Mouse (Mus musculus) forebrain, postnatal 0 days (tissue): Measurements from ENCODE around the gene Tbkbp1. TPM values are rescaled to one million over a fixed set of nuclear protein-coding genes. Genes with fewer than 3 reads are reported as not detected.

ENCODE experiments used
- ATAC-seq: fragments of 200-750 bp; cut with Nextera tagmentation; 2 replicates; pipeline ENCODE4 v1.8.0; 2017; ENCODE audit warnings: mild to moderate bottlenecking, moderate library complexity
- DNase-seq: peaks from one replicate; pipeline ENCODE4 v3.0.0-alpha.2; 2015
- H3K27ac ChIP-seq: fragments of 300-500 bp; sonication (generic); 2 replicates; pipeline ENCODE4 v1.5.1; 2014; ENCODE audit warnings: low read depth, mild to moderate bottlenecking, antibody characterized with exemption, low read length, moderate library complexity, mixed read lengths
- H3K27me3 ChIP-seq: fragments of 300-500 bp; sonication (generic); 2 replicates; pipeline ENCODE4 v1.6.1; 2014; ENCODE audit warnings: mild to moderate bottlenecking, low read length, mixed read lengths; ENCODE audit not compliant: insufficient read depth
- H3K36me3 ChIP-seq: fragments of 300-500 bp; sonication (generic); 2 replicates; pipeline ENCODE4 v1.6.1; 2014; ENCODE audit warnings: mild to moderate bottlenecking, moderate library complexity; ENCODE audit not compliant: insufficient read depth
- H3K4me1 ChIP-seq: fragments of 300-500 bp; sonication (generic); 2 replicates; pipeline ENCODE4 v1.6.1; 2014; ENCODE audit warnings: antibody characterized with exemption; ENCODE audit not compliant: insufficient read depth
- H3K4me2 ChIP-seq: fragments of 300-500 bp; sonication (generic); 2 replicates; pipeline ENCODE4 v1.6.1; 2014; ENCODE audit warnings: low read depth, mild to moderate bottlenecking, moderate library complexity
- H3K4me3 ChIP-seq: fragments of 300-500 bp; sonication (generic); 2 replicates; pipeline ENCODE4 v1.5.1; 2014; ENCODE audit warnings: low read depth, low read length, mixed read lengths
- H3K9ac ChIP-seq: fragments of 300-500 bp; sonication (generic); 2 replicates; pipeline ENCODE4 v1.6.1; 2014; ENCODE audit warnings: mild to moderate bottlenecking
- H3K9me3 ChIP-seq: fragments of 300-500 bp; sonication (generic); 2 replicates; pipeline ENCODE4 v1.6.1; 2016; ENCODE audit warnings: low read length
- CTCF ChIP-seq: sonication (generic); IDR thresholded peaks from 2 replicates; pipeline ENCODE4 v1.5.1; 2016; ENCODE audit warnings: antibody characterized with exemption, control low read depth, low read depth
- WGBS: fragments of 180-500 bp; shearing (Covaris S2); extraction: QIAGEN DNeasy Blood & Tissue Kit; methylation state at CpG from one replicate; pipeline ENCODE4 v1.1.7; 2014; 5-methylcytosine and 5-hydroxymethylcytosine counted together
- polyA plus RNA-seq: library from polyadenylated mRNA; unstranded; fragments of >200 nt; fragmentation: Nextera tagmentation; extraction: Ambion mirVana; gene quantifications from 2 replicates; pipeline ENCODE4 v1.2.1, GENCODE M21; 2015
- total RNA-seq: library from RNA; depleted of rRNA; stranded (reverse); fragments of >200 nt; gene quantifications from 2 replicates; pipeline ENCODE4 v1.2.3, GENCODE M21; 2014

The Tbkbp1 gene
- total and polyA plus RNA-seq, 2 experiments from 2014 or later: 9.9 to 36.4 TPM

DNA sequence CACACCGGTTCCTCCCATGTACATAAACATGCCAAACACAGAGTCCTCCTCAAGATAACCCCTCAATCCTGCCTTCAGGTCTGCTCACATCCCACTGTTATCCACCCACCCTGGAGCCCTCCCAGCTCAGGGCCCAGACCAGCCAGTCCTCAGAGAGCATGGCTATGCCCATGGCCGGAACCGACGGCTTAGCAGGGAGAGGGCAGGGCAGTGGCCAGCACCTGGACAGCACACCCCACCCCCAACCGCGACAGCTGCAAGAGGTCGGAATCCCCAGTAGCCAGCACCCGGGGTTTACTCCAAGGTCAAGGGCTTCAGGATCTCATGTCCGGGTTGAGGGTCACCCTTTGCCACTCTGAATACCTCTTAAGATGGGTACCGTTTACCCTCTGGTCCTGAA, 31.1 kb downstream of the Tbkbp1 start:
- Histone ChIP-seq H3K4me1 (no peaks in the 10 kb centered on the region), H3K4me2 (no peak overlapping the region), H3K27ac (no peak overlapping the region), H3K27me3 (peaks cover 11% of the 10 kb centered on the region), H3K9ac (no peak overlapping the region), H3K9me3 (no peaks in the 10 kb centered on the region), H3K4me3 (no peak overlapping the region), H3K36me3 (no peaks in the 10 kb centered on the region)
- no peak for TF ChIP-seq CTCF
- DNase-seq (no peak), ATAC-seq (no peak)
- 56% methylated on average over 10 of the region's 10 CpGs for WGBS

- Histone ChIP-seq H3K4me2 (no peak overlapping the region), H3K27ac (no peak overlapping the region), H3K9me3 (no peaks in the 10 kb centered on the region), H3K9ac (no peak overlapping the region), H3K4me1 (peaks cover 5% of the 10 kb centered on the region; the same call in 1 of the 2 replicates), H3K27me3 (peaks cover 35% of the 10 kb centered on the region), H3K36me3 (no peaks in the 10 kb centered on the region), H3K4me3 (no peak overlapping the region)
- no peak for ATAC-seq
- 7% methylated on average over 11 of the region's 11 CpGs for WGBS
- no peak for TF ChIP-seq CTCF
- DNase-seq: no peak
Measured at GRCm38 (mm10) chr11:97115797-97116196, 35.5 kb downstream of the Tbkbp1 start.

DNA sequence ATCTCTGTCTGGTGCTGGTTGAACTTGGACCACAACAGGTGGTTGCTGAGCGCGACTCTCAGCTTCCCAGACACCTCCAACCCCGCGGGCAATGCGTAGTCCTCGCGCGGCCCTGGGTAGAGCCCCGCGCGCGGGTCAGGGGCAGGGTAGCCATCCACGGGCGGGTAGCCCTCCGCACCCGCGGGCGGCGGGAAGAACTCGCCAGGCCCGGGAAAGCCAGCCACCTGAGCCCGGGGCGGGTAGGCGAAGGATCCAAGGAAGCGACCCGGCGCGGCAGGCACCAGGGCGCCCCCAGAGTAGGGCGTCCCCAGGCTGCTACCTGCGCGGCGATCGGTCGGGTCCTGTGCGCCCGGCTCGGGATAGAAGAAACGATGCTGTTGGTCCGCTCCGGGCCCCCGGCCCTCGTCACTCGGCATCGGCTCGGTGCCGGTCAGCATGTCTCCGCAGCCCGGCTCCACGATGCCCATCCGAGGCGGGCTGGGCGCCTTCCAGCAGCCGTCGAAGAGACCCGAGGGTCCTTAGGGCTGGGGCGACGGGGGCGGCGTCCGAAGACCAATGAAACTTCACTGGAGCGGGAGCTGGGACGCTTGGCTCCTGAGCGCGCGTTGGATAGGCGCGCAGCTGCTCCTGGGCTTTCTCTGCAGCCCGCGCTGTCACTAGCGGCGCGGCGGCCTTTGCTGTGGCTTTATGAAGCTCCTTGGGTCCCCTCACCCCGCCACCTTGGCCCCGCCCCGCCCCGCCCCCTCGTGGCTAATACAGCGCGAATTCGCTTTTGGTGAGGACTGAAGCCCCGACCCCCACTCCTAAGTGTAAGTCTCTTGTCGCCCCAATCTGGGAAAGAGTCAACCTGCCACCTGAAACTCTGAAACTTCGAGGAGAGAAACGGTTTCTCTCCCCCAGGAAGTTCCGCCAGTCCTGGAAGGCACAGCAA, 36.4 kb downstream of the Tbkbp1 start, which contains the start of gene Tbx21:
Gene Tbx21, minus strand, starts transcription at position 661 of the 931 bp plus-strand sequence.
- Histone ChIP-seq H3K9me3 (no peaks in the 10 kb centered on the region), H3K4me2 (peak within 1 kb of the TSS; percentile 58), H3K27me3 (peaks cover 35% of the 10 kb centered on the region), H3K4me1 (peaks cover 5% of the 10 kb centered on the region; the same call in 1 of the 2 replicates), H3K36me3 (no peaks in the 10 kb centered on the region), H3K9ac (peak within 1 kb of the TSS; percentile 28; the same call in 1 of the 2 replicates), H3K4me3 (peak within 1 kb of the TSS; percentile 33), H3K27ac (no peak within 1 kb of the TSS)
- no peak for DNase-seq
- under 1% methylated on average over 85 of the region's 87 CpGs for WGBS
- no peak for ATAC-seq
- no peak for TF ChIP-seq CTCF

DNA sequence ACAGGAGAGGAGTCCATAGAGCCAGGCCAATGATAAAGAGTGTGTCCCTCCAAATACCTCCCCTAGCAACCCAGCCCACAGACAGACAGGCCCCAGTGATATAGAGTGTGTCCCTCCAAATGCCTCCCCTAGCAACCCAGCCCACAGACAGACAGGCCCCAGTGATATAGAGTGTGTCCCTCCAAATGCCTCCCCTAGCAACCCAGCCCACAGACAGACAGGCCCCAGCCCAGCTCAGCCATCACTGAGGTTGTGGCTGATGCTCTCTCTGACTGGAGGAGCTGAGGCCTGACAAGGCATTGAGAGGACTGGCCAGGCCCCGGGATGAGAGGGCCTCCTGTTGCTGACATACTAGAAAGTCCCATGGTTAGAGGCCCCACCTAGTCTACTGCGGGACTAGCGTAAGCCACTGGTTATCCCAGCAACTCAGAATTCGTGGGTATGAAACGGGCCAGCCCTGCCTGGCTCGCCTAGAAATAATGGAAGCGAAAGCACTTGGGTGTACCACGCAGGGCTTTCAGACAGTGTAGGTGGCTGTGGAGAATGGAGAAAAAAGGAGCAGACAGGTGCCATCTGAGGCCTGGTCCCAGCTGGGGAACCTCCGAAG, 38.7 kb downstream of the Tbkbp1 start:
- Histone ChIP-seq H3K4me2 (no peak overlapping the region), H3K27ac (no peak overlapping the region), H3K9me3 (no peaks in the 10 kb centered on the region), H3K4me3 (no peak overlapping the region), H3K4me1 (peaks cover 5% of the 10 kb centered on the region; the same call in 1 of the 2 replicates), H3K36me3 (no peaks in the 10 kb centered on the region), H3K9ac (no peak overlapping the region), H3K27me3 (peaks cover 35% of the 10 kb centered on the region)
- ATAC-seq (no peak), DNase-seq (no peak)
- WGBS: 75% methylated on average over 9 of the region's 9 CpGs
- no peak for TF ChIP-seq CTCF

- WGBS: 55% methylated on average over 16 of the region's 16 CpGs
- no peak overlapping the region for H3K4me3 ChIP-seq
- H3K27ac ChIP-seq: no peak overlapping the region
- no peaks in the 10 kb centered on the region for H3K4me1 ChIP-seq
- H3K9ac ChIP-seq: no peak overlapping the region
- no peaks in the 10 kb centered on the region for H3K36me3 ChIP-seq
- no peak for TF ChIP-seq CTCF
- H3K27me3 ChIP-seq: peaks cover 12% of the 10 kb centered on the region
- no peak for ATAC-seq
- H3K4me2 ChIP-seq: no peak overlapping the region
- DNase-seq: no peak
- H3K9me3 ChIP-seq: no peaks in the 10 kb centered on the region
Measured at GRCm38 (mm10) chr11:97108976-97109375, 42.3 kb downstream of the Tbkbp1 start.

- Histone ChIP-seq H3K27ac (no peak overlapping the region), H3K4me1 (no peaks in the 10 kb centered on the region), H3K4me2 (no peak overlapping the region), H3K36me3 (no peaks in the 10 kb centered on the region), H3K27me3 (peaks cover 5% of the 10 kb centered on the region; the same call in 1 of the 2 replicates), H3K4me3 (no peak overlapping the region), H3K9ac (no peak overlapping the region), H3K9me3 (no peaks in the 10 kb centered on the region)
- WGBS: 95% methylated on average over 9 of the region's 9 CpGs
- no peak for TF ChIP-seq CTCF
- ATAC-seq: no peak
- DNase-seq: no peak
Measured at GRCm38 (mm10) chr11:97104091-97104483, 47.2 kb downstream of the Tbkbp1 start.
